Mouse (Mus musculus) cerebellum, adult 18-20 months (tissue): Measurements from ENCODE around the gene Grb10.

ENCODE experiments used
- DNase-seq, 2 experiments: peaks; one replicate each; pipeline ENCODE4 v3.0.0; 2021

The Grb10 gene

GRCm38 (mm10) chr11:11966220-11966619 lies 72.3 kb downstream of the Grb10 start:
- DNase-seq, result no peak

- DNase-seq, result peak; percentile 12 to 13
Measured at GRCm38 (mm10) chr11:11965501-11966125, 72.9 kb downstream of the Grb10 start.

- DNase-seq, result no peak
Measured at GRCm38 (mm10) chr11:11964729-11965128, 73.8 kb downstream of the Grb10 start.

DNA sequence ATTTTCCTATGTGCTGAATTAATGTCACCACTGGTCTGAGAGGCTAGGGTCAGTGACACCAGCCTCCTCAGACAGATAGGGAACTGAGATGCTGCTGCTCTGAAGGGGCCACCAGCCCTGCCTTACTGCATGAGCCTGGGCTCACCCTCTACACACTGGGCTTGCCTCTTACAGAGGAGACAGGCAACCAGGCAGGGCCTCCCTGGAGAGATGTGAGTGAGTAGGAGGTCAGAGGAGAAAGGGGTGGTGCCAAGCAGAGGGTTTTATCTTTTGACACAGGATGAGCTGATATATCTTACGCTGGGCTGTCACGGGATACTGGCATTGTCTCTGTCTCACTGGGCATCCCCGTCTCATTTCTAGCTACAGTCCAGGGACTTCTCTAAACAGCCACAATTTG lies 74.9 kb downstream of the Grb10 start:
- DNase-seq, result no peak

GRCm38 (mm10) chr11:11963065-11963464 lies 75.4 kb downstream of the Grb10 start:
- DNase-seq, result no peak

GRCm38 (mm10) chr11:11962629-11962954 lies 75.9 kb downstream of the Grb10 start:
- peak in 1 of 2 experiments; percentile 18 for DNase-seq

GRCm38 (mm10) chr11:11961917-11962628 lies 76.4 kb downstream of the Grb10 start:
- DNase-seq, result peak in 1 of 2 experiments; percentile 21

DNA sequence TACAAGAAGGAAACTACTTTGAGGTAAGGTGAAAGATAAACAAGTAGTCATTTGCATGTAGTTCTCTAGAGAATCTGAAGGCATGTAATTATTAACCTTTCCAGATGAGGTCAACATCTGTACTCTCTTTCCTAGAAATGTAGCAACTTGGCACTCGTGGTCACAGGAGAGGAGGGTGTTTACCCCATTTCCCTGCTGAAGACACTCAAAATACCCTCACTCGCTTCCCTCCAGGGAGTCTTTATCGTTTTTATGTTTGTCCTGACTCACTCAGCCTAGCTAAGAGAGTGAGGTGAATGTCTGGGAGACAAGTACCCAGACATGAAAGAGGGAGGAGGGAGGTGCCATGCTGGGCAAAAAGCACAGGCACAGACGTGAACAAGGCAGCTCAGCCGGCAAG lies 77.6 kb downstream of the Grb10 start:
- DNase-seq, result no peak

DNA sequence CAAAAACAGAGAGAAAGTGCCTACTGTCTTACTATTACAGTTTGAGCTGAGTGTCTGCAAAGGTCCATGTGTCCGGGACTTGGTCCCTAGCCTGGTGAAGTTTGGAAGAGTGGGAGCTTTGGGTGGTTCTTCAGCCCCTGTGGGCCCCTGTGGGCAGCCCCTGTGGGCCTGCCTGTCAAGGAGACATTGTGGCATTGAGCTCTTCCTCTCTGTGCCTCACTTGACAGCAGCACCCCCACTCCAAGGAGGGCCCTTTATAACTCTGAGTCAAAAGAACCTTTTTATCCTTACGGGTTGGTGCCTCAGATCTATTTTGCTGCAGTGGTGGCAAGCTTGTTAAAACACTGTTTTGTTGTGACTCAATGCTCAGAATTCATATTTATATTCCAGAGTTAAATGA lies 78.3 kb downstream of the Grb10 start:
- no peak for DNase-seq

GRCm38 (mm10) chr11:11958479-11958878 lies 80.0 kb downstream of the Grb10 start:
- DNase-seq, result no peak

GRCm38 (mm10) chr11:11958061-11958361 lies 80.5 kb downstream of the Grb10 start:
- no peak for DNase-seq

GRCm38 (mm10) chr11:11957211-11958060 lies 81.0 kb downstream of the Grb10 start:
- DNase-seq, result no peak

DNA sequence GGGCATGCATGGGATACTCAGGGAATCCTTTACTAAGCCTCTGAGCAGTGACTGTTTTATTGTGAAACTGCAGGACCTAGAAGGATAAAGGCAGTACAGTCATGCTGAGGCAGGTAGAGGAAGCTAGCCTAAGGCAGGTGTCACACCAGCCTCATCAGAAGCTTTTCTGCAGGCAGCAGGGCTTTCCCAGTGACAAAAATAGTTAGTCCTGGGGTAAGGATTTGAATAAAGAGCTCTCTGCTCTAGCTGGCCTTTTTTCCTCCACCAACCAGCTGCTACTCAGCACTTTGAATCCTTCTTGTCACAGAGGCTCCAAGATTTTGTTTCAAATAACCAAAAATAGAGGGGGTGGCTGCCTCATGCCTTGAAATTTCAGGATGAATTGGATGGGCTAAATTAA lies 82.7 kb downstream of the Grb10 start:
- DNase-seq, result no peak

- DNase-seq, result no peak
Measured at GRCm38 (mm10) chr11:11954606-11955005, 83.9 kb downstream of the Grb10 start.

GRCm38 (mm10) chr11:11954115-11954438 lies 84.4 kb downstream of the Grb10 start:
- no peak for DNase-seq

DNA sequence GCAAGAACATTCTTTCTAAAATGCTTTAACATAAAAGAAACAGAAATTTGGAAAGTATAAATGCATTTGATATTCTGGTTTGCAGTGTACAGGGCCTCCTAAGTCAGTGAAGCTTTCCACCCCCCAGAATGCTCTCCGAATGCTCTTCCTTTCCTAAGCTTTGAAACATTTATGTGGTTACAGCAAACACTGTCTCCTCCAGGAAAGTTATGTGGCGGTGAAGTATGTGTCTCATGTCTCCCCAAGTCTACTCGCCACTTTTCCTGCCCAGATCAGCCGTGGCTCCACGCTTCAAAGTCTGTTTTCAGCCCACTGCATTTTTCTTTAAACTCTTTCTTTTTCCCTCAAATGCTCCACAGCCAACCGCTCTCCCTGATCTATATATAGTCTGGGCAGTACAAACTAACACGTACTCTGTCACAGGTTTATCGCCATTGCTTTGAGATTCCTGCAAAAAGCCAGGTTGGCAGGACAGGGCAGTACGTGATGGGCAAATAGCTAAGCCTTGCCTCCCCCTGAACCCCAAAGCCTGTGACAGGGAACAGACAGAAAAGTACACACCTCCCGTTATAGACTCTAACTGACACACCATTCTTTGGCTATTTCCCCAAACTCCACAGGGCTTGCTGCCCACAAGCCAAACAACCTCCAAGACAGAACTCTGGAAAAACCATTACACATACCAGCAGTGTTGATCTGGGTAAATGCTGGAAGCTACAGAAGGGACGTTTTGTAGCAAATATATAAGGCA lies 84.9 kb downstream of the Grb10 start:
- DNase-seq, result no peak

DNA sequence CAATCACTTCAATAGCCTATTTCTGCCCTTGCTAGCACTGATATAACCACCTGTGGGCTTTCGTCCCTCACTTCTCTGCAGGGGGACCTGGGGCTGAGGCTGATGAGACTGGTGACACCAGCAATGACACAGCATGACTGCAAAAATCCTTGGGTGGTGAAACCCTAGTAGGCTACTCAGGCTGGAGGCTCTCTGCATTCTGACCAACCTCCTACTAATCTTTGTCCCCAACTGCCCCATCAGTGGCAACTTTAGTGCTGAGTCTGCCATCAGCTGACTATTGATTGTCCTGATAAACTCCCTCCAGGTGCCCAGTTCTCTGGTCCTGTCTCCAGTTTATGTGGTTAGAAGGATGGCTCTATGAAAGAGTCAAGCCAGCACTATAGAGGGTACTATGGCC lies 85.9 kb downstream of the Grb10 start:
- no peak for DNase-seq

- DNase-seq, result no peak
Measured at GRCm38 (mm10) chr11:11948988-11949365, 89.5 kb downstream of the Grb10 start.

DNA sequence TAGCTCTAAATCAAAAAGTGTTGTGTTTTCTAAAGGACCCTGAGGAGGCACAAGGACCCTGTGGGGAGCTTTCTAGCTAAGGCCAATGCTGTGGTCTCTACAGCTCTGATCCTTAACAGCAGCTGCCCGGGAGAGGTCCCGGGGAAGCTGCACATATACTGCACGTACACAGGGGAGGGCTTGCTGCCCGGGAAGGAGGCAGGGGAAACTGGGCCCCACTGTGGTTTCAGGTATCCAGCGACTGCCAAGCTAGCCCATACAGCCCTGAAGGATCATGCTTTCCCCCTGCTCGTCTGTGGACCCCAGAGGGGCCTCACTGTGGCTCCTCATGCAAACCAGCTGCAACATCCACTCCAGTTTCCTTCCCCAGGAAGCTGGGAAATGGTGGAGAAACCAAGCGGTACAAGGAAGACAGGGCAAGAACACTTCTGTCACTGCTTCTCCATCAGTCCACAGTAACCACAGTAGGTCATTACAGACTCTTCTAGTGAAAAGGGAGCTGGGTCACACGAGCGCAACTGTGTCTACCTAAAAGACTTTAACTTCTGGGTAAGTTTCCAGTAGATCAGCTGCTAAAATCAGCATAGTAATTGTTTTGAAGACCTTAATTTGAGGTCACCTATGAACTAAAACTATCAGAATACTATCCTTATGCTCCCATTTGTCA lies 90.0 kb downstream of the Grb10 start:
- DNase-seq, result no peak

DNA sequence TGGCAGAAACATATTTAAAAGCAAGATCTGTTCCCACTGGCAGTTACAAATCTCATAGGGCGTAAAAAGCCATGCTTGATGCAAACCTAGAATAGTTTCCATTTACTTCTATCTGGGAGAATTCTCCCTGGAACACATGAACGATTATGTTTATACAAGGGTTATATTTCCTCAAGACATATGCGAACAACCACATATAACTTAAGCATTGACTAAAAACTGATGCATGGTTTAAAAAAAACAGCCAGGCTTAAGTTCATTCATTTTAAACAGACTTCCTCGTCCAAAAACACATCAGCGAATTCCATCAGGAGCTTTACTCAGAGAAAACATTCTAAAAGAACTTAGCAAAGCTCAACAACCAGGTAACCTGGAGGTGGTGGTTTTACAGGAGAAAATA lies 90.6 kb downstream of the Grb10 start:
- DNase-seq, result no peak

DNA sequence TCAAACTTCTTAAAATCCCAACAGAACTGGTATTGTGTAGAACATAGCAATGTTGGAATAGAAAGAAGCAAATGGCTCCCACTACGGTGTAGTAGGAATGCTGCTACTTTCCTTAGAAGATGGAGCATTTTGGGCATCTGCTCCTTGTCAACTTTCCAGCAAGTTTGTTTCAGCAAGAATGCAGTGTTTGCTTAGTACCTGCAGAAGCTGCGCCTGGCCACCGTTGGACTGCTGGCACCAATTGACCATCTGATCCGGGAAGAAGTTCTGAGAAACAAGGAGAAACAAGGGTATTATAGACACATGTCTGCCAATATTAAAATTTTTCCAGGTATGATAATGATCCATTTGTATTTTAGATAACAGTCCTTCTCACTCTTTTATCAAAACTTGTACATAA lies 92.7 kb downstream of the Grb10 start:
- no peak for DNase-seq

DNA sequence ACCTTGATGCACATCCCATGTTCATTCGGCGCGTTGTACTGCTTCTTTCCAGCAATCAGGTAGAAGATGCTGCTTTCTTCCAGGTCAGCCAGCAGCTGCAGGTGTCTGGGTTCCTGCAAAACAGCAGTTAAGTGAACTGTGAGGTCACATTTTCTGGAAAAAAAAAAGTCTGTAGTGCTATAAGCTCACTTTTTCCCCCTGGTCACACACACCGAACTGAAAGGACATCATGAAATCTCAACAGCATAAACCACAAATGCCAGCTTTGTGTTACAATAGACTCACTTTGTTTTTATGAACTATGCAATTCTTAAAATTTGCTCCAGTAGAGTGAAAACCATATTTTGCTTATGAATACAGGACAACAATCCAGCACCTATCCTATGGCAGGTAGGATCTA lies 93.7 kb downstream of the Grb10 start:
- no peak for DNase-seq

GRCm38 (mm10) chr11:11944082-11944349 lies 94.5 kb downstream of the Grb10 start:
- no peak for DNase-seq
